Mouse (Mus musculus): ENCODE data around the gene Sinhcaf. TPM values are rescaled to one million over a fixed set of nuclear protein-coding genes. Genes with fewer than 3 reads are reported as not detected.
"Not testable (repeated sequence)": the region's sequence is repeated elsewhere in the genome, so short reads cannot be mapped to it uniquely, and the experiment has no call there.

Sinhcaf gene
- total RNA-seq, 2 experiments from 2014 or later = 1.9 to 2.1 TPM

DNA sequence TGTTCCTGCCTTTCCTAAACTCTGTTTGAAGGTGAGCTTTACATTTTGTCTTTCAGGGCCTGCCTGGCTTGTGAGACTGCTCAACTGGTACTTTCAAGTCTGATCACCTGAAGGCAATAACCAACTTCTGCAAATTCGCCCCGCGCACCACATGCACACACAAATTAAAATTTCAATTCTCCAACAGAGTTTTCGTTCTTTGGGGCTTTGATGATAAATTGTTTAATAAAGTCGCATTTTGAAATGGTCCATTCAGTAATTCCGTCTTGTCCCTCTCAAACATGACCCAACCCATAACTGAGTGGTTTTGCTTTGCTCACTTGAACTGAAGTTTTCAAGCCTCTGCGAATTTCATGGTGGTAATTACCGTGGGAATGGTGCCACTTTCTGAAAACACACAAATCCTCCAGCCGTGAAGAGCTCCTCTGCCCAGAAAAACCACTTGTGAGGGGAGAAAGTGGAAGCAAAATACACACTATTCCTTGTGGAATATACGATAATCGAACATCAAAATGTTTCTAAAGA, 676 bp upstream of the Sinhcaf start:
- DNase-seq (ENCODE audit: low spot score in 2 of 2) = no peak

DNA sequence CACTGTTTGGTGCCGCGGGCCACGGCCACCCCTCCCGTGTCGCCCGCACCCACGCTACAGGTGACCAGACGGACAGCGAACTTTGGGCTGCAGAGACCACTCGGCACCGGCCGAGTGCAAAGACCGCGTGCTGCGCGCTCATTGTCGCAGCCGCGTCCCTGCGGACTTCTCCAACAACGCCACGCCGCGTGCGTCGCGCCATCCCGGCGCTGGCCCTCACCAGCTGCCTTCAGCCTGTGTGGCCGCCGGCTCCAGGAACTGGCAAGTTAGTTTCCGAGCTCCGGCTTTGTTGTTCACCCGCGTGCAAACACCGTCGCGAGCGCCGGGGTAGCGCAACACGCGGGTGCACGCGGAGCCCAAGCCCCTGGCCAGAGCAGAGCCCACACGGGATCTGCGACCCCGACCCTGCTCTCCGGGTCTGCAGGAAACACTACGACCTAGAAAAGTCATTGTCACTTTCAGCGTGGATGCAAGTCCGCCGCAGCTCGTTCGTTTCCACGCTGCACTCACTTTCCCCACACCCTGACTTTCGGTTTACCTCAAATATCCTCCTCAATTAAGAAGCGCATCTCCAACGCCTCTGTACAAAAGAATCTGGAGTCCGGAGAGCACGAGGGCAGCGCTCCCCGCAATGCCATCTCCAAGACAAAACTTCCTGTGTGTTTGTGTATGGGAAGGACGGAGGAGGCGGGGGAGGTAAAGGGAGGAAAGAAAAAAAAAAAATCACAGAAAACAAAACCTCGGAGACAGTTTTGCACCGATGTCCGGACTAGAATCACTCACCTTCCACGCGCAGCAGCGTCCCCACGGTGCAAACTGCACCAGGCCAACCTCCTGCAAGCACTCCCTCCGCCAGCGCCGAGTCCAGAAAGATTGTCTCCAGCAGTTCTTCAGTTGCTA, 508 bp downstream of the Sinhcaf start:
- peak; percentile 6 to 17 for DNase-seq (ENCODE audit: low spot score in 2 of 2)

DNA sequence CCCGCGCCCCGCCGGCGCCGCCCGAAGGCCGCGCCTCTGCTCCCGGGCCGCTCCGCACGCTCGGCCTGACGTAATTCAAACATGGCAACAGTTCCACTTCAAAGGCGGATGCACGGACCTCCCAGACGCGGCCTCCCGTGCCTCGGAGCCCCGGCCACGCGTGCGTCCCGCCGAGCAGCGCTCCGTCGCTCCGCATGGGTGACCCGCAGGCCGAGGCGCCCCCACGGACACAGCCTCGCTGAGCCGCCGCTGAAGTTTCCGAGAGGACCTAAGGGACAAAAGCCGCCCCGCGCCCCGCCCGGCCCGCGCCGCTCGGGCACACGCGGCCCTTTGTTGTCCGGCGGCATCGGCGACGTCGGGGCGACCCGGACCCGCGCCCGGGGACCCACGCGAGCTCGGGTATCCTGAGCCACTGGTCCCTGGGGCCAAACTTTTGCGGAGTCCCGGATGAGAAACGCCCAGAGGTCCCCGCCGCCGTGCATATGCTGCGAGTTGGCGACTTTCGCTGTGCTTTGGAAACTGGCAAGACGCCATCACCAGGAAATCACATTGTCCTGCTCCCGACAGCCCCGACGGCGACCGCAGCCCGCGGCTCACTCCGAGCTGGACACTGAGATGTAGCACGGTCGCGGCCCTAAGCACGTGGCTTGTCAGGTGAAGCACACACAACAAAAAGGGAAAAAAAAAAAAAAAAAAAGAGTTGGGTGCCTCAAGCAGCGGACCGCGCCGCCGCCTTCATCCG, 1.3 kb downstream of the Sinhcaf start:
- peak; percentile 6 to 7 for DNase-seq (ENCODE audit: low spot score in 2 of 2)

DNA sequence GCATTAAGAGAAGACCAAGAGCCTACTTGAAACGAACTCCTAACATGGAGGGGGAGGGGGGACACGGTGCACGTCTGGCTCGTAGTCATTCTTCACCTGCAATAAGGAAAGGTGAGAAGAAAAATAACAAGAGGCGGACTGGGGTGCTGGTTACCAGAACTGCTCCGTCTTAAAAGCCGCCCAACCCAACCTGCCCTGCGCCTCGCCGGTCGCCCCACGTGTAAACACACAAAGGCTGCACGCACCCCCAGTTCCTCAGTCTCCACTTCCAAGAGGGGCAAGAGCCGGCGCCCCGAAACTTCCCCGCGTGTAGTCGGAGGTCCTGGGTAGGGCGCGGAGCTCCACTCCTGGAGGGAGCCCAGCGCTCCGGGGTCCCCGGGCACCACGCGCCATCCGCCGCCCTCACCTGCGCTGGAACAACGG, 1.9 kb downstream of the Sinhcaf start:
- no peak for DNase-seq (ENCODE audit: low spot score in 2 of 2)

DNA sequence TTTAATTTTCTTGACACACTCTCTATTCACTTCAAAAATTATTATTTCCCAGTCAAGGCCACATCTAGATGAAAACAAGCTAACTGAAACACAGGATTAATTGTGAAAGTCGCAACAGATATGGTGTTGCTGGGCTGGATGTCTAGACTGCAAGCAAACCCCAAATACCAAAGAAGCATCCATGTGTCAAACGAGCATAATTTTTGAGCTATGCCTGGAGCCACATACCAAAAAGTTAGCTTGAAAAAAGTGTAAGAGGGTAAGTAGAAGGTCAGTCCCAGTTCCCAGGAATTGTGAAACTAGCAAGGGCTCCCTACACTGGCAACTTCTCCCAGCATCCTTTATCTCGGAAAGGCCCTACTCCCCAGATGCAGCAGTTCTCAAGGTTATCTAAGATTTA, 2.6 kb downstream of the Sinhcaf start:
- no peak for DNase-seq (ENCODE audit: low spot score in 2 of 2)

DNA sequence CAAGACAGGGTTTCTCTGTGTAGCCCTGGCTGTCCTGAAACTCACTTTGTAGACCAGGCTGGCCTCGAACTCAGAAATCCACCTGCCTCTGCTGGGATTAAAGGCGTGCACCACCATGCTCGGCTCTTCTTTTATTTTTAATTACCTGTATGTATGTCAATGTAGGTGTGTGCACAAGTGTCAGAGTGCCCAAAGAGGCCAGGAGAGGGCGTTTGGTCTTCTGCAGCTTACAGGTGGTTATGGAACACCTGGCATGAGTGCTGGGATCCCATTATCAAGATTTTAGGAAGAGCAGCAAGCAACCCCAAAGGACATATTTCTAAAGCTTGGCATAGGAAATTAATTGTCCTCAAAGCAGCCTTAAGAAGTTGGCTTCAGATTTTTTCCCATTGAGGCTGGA, 3.9 kb downstream of the Sinhcaf start:
- no peak for DNase-seq (ENCODE audit: low spot score in 2 of 2)

DNA sequence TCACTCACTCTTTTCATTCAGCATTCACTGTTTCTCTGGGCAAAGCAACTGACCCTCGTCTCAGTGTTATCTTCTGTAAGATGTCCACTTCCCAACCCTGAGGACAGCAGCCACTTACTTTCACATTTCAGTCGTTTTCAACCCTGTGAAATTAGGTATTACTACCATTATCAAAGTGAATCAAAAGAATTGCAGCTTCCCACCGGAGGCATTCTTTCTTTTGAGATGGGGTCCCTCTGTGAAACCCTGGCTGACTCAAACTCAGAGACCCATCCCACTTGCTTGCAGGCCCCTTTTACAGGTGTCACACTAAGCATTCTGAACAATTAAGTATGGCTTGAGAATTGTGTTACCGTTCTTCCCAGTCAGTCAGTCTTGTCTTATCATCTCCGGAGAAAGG, 4.4 kb downstream of the Sinhcaf start:
- no peak for DNase-seq (ENCODE audit: low spot score in 2 of 2)

DNA sequence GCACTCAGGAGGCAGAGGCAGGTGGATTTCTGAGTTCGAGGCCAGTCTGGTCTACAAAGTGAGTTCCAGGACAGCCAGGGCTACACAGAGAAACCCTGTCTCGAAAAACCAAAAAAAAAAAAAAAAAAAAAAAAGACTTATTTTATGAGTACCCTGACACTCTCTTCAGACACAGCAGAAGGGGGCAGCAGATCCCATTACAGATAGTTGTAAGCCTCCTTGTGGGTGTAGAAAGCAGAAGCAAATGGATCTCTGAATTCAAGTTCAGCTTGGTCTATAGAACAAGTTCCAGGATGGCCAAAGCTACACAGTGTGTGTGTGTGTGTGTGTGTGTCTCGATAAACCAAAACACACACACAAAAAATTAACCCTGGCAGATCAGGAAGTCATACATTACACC, 5.9 kb downstream of the Sinhcaf start:
- DNase-seq (ENCODE audit: low spot score in 2 of 2) = peak in 1 of 2 experiments; percentile 2

DNA sequence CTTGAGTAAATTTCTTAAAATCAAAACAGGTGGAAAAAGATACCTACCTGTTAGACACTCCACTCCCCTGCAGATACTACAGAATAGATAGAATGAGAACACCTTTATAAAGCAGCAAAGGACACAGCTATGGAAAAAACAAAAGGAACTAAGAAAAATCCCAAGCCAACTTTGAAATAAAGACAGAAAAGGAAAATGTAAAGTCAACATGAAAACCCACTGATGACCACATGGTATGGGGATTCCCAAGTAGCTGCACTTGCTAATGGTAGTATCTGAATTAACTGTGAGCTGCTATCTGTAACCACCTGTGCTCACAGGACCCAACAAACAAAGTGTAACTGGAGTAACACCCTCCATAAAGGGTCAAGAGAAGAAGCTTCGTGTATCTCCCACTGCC, 8.6 kb downstream of the Sinhcaf start:
- no peak for DNase-seq (ENCODE audit: low spot score in 2 of 2)

DNA sequence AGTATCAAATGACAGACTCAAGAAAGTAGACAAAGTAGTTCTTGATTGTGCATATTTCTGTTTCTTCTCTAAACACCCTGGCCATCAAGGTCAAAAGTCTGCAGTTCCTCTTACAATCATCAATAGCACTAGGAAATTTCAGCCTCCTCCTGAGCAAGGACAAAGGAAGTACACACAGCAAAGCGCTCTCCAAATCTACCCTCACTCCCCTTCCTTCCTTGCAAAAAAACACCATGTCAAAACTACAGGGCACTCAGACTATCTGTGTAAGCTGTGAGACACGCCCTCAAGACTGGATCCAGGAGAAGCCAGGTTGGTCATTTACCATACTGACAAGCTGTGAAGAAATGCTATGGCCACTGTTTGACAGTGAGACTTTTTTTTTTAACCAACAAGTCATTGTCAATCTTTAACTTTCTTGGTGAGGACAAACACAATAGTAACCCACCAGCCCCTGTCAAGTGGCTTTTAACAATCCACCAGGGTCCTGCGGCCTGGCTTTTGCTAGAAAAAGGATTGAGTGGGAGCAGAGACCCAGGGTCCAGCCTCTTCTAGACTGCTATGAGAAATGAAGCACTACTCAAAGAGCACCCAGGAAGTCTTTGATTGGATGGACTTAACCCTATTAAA, 11.2 kb downstream of the Sinhcaf start:
- DNase-seq (ENCODE audit: low spot score in 2 of 2) = no peak

DNA sequence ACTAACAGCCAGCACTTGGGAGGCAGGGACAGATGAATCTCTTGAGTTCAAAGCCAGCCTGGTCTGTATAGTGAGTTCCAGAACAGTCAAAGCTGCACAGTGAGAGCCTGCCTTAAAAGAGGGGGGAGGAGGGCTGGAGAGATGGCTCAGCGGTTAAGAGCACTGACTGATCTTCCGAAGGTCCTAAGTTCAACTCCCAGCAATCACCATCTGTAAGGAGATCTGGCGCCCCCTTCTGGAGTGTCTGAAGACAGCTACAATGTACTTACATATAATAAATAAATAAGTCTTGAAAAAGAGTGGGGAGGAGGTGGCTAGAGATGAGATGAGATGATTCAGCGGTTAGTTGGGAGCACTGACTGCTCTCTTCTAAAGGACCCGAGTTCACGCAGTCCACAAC, 15.0 kb downstream of the Sinhcaf start:
- no peak for DNase-seq (ENCODE audit: low spot score in 2 of 2)

DNA sequence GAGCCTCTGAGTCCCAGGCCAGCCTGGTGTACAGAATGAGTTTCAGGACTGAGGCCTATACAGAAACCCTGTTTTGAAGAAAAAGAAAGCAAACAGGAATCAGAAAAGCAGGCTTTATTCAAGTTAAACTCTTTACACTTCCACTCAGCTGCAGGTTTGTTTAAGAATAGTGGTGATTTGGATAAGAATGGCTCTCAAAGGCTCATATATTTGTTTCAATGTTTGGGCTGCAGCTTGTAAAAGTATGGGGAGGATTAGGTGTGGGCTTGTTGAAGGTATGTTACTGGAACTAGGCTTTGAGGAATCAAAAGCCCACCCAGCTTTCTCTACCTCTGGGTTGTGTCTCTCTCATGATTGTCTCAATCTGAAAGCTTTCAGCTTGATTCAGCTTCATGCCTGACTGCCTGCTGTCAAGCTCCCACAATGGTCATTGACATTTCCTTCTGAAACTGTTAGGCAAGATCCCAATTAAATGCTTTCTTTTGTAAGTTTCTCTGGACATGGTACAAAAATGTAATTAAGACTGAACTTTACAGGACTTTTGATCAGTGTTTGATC, 27.3 kb downstream of the Sinhcaf start:
- DNase-seq (ENCODE audit: low spot score in 2 of 2) = no peak

DNA sequence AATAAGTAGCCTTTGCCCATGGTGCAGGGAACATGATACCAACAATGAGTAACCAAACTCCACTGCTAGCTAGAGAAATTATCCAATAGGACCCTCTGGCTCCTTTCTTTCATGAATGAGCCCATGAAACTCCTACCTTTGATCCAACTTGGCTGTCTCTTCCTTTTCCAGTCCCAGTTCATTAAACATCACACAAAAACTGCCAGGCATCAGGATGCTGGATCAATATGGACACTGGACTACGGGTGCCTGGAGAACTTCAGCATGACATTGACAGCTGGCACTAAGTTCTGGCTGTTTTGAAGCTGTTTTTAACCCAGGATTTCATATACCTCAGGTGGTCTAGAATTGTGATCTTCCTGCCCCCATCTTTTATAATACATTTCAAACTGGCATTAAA, 28.6 kb downstream of the Sinhcaf start:
- DNase-seq (ENCODE audit: low spot score in 2 of 2) = no peak

DNA sequence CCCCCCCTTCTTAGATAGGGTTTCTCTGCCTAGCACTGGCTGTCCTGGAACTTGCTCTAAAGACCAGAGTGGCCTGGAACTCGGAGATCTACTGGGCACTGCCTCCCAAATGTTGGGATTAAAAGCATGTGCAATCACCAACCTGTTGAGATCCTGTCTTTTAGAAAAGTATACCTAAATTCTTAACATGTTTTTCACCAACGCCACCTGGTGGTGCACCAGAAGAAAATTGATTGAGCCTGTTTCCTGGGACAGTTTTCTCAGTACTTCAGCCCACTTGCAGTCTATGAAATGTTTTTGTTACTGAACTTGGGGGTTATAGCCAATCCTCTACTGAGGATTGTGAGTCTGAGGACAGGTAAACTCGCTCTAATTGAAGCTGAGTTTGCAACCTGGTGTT, 29.4 kb downstream of the Sinhcaf start:
- DNase-seq (ENCODE audit: low spot score in 2 of 2) = peak in 1 of 2 experiments; percentile 5

DNA sequence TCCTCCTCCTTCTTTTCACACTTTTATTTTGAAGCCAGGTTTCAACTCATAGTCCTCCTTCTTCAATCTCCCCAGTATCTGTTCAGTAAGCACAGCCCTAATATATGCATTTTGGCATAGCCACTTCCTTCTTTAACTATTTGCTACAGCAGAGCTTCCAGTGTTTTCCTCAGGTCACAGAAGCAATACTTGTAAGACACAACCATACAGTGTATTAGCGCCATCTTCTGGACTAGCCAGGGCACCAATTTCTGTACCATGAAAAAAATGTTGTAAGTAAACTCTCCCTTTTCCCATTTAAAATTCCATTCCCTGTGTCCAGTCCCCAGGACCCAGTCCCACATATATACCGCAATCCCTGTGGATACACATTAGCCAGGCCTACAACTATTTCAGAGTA, 32.3 kb downstream of the Sinhcaf start:
- peak; percentile 32 to 51 for DNase-seq (ENCODE audit: low spot score in 2 of 2)

DNA sequence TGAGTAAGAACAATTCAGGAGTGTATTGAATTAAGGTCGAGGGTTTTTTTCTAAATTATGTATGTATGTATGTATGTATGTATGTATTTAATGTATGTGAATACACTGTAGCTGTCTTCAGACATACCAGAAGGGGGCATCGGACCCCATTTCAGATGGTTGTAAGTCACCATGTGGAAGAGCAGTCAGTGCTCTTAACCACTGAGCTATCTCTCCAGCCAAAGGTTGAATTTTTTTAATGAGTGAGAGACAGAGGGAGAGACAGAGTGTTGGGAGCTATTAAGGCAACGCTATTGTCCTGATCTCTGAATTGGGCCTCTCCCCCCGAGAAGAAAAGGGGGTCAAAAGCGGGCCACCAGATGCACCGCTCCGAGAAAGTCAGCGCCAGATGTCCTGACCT, 34.4 kb downstream of the Sinhcaf start:
- not testable (repeated sequence) for DNase-seq (ENCODE audit: low spot score in 2 of 2)

DNA sequence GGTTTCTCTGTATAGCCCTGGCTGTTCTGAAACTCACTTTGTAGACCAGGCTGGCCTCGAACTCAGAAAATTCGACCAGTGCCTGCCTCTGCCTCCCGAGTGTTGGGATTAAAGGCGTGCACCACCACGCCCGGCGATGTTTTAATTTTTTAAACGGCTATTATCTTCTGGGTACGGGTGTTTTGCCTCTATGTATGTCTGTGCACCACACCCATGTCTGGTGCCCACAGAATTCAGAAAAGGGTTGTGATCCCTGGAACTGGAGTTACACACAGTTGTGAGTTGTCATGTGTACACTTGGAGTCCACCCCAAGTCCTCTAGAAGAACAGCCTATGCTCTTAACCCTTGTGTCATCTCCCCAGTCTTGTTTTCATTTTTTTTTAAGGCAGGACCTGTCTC, 39.3 kb downstream of the Sinhcaf start:
- no peak for DNase-seq (ENCODE audit: low spot score in 2 of 2)

DNA sequence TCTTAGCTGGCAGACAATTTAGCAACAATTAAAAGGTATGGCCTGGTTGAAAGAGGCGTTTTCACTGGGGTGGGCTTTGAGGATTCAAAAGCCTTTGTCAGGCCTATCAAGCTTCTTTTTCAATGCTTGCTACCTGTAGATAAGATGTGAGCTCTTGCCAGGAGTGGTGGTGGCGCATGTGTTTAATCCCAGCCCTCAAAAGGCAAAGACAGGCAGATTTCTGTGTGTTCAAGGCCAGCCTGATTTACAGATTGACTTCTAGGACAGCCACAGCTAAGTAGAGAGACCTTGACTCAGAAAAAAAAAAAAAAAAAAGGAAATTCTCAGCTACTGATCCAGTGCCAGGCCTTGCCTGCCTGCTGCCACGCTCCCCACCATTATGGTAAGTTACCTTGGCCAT, 43.5 kb downstream of the Sinhcaf start:
- no peak for DNase-seq (ENCODE audit: low spot score in 2 of 2)

DNA sequence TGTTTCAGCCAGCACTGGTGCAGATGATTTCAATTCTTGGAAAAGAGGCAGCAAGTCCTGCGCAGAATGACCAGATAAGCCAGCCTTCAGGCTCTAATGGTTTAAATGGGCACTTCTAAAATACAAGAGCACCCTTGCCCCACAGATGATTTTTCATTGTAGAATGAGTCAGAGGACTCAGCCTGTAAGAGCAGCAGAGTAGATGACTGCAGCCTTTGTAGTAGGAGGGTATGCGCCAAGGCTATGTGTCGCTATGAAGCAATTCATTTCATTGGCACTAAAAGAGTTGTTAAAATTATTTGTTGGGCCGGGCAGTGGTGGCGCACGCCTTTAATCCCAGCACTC, 49.8 kb downstream of the Sinhcaf start:
- no peak for DNase-seq (ENCODE audit: low spot score in 2 of 2)

DNA sequence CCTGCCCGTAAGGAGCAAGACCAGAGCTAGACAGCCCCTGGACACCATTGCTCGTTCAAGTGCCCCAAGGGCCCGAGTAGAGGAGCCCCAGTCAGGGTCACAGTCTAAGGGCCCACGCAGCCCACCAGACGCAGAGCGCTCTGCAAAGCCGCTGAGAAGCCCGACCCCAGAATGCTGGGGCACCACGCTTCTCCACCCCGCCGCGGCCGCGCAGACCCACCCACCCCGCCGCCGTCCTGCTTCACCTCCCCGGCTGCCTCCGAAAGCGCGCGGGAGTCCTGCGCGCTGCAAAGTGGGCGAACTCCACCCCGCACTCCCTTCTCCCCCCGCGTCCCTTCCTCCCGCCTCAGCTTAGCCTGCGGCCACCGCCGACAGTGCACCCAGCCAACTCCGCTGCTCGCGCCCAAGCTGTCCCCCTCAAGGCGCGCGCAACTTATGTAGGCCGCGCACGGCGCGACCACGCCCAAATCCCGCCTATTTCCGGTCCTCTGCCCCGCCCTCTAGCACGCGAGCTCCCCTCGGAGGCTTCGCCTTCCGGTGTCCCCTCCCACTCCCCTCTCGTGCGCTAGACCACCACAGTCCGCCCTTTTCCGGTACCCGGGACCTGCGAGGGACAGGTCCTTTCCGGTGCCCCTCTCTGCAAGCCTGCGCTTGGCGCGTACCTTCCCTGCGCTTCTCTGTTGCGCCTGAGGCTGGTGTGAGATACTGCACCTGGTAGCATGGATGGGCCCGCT, 50.3 kb downstream of the Sinhcaf start, which contains the start of gene Caprin2:
Gene Caprin2, minus strand, starts transcription at position 465 of the 734 bp plus-strand sequence.
- DNase-seq (ENCODE audit: low spot score in 2 of 2) = peak; percentile 85 to 90
